Mouse (Mus musculus) layer of hippocampus, adult 2 months (tissue): ENCODE measurements at regions not wholly inside any gene's neighbourhood (a gene's known extent, or its start where the extent isn't known, plus 50 kb on each side); places are given as distances from the start of the nearest gene placed in this dataset.

Experiments
- DNase-seq, 2 experiments: peaks; one replicate each; pipeline ENCODE4 v3.0.0; 2022; ENCODE audit warnings: low spot score in 2 of 2
- H3K27ac ChIP-seq: fragments of 200-600 bp; 2 replicates; pipeline ENCODE4 v1.8.1; 2022
- H3K4me3 ChIP-seq: fragments of 200-600 bp; 2 replicates; pipeline ENCODE4 v1.8.1; 2022; ENCODE audit warnings: mild to moderate bottlenecking
- CTCF ChIP-seq: fragments of 200-600 bp; conservative IDR thresholded peaks from 2 replicates; pipeline ENCODE4 v1.8.1; 2022; ENCODE audit warnings: antibody characterized with exemption, mild to moderate bottlenecking, moderate library complexity

GRCm38 (mm10) chrX:61046700-61047099, 138.7 kb downstream of the Cdr1 start:
- H3K4me3 ChIP-seq: no peak overlapping the region
- peak in 1 of 2 experiments; percentile 41 for DNase-seq
- TF ChIP-seq CTCF: peak; percentile 81
- H3K27ac ChIP-seq: no peak overlapping the region

DNA sequence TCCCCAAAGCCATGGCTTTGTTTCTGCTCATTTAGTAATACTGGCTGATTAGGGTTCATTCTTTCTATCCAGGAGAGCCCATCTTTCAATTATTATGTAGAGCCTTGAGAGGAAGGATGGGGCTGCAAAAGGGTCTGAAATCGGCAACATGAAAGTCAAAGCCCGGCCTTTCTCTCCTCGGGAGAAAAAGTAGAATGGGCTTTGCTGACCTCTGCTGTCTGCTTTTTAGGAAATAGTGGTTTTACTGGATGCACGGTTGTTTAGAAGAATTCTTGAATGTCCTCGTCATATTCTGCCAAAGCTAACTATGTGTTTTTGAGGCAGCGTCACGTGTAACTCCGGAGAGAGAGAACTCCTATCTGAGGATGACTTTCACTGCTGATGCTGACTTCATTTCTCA, 142.2 kb downstream of the Cdr1 start:
- no peak for DNase-seq
- H3K4me3 ChIP-seq: no peak overlapping the region
- TF ChIP-seq CTCF: peak; percentile 52
- H3K27ac ChIP-seq: no peak overlapping the region
